Mouse (Mus musculus) A20 (cell line): ENCODE measurements around the gene Cbx4.

ENCODE experiments used
- DNase-seq: peaks from one replicate; pipeline ENCODE4 v3.0.0-alpha.2; 2011; ENCODE audit warnings: low read depth, low spot score

Cbx4 gene

GRCm38 (mm10) chr11:119043273-119043540 lies 42.8 kb downstream of the Cbx4 start:
- DNase-seq, result no peak

DNA sequence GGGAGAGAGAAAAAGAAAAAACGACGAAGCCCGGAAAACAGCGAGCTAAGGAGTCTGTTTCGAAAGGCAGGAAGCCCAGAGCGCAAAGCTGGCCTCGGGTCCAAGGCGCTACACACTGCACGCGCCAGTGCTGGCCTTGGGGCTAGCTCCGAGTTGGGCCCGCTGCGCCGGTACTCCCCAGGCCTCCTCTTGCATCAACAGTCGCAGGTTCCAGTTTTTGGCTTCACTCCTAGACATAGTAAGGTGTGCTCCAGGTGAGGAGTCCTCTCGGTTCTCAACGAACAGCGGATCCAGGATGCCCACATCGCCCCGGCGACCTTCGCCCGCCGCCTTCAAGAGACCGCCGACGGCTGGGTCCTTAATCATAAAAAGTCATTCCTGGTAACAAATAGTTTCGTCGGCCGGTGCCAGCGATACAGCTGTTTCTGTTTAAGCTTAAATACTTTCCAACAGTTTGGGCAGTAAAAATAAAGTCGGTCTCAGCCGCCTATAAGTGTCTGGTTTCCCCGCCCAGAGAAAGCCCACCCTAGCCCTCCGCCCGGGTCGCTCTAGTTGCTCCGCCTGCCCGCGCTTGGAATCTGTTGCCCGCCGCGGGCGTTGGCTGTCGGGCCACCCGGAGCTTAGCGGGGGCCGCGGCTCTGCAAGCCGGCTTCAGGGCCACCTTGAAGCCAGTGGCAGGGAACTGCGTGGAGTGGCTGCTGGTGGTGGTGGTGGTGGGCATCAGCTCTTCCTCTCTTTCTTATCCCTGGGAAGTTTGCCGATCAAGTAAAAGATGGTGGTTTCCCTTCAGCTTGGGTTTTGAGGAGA lies 43.4 kb downstream of the Cbx4 start:
- no peak for DNase-seq

DNA sequence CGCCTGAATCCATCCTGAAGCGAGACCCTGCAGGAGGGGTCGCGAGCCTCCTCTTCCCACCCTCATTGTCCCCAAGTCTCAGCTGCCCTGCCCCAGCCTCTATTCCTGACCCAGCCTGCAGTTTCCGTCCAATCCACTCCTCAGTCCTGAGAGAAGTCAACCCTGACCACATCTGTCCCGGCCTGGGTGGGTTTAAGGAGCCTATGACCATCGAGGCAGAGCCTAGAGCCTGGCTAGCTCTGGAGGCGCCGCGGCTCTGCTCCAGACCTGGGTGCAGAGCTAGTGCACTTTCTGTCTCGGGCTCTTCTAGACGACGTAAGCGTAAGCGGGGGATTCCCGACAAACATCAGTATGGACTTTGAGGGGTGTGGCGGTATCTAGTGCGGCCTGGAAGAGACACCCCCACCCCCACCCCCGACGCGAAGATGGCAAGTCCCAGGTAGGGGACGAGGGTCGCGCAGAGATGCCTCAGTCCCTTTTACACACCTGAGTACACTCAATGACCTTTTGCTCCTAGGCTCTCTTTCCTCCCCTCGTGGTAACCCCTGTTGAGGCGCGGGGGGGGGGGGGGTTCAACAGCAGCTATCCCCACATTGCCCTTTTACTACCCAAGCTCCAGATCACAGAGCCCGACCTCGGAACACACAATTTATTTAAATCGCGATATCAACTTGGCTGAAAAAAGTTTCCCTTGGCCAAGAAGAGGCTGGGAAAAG lies 44.1 kb downstream of the Cbx4 start:
- peak; percentile 73 for DNase-seq

GRCm38 (mm10) chr11:119041325-119041716 lies 44.7 kb downstream of the Cbx4 start:
- DNase-seq, result no peak

- DNase-seq, result peak; percentile 100
These were observed 45.3 kb downstream of the Cbx4 start, which contains the start of gene Cbx8 for GRCm38 (mm10) chr11:119040600-119041324. Gene Cbx8, minus strand, starts transcription at chr11:119040969.

GRCm38 (mm10) chr11:119039732-119040512 lies 46.1 kb downstream of the Cbx4 start:
- peak; percentile 59 for DNase-seq

- DNase-seq, result no peak
These were observed 47.1 kb downstream of the Cbx4 start for GRCm38 (mm10) chr11:119038744-119039484.

DNA sequence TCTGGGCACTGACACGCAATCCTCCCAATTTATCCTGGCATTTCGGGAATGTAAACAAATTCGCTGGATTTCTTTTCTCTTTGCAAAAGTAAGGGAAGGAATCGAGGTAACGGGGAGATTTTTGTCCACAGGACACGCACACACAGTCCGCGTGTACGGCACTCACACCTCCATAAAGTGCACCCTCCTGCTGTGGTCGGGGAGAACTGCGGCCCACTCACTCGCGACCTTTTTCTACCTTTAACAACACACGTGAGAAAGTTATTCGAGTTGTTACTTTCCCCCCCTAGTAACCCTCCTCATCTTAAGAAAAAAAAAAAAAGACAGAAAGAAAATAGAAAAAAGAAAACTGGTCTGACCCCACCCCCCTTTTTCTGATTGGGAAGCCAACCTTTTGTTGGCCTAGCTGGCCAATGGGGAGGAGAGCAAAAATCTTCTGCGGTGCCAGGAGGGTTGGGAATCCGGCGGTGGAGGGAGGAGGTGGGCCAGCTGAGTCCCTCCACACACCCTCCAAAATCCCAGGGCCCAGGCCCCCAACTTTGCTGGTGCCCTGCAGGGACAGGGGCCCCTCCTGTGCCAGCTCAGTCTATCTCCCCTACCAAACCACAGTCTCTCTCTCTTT lies 48.1 kb downstream of the Cbx4 start:
- DNase-seq, result no peak

DNA sequence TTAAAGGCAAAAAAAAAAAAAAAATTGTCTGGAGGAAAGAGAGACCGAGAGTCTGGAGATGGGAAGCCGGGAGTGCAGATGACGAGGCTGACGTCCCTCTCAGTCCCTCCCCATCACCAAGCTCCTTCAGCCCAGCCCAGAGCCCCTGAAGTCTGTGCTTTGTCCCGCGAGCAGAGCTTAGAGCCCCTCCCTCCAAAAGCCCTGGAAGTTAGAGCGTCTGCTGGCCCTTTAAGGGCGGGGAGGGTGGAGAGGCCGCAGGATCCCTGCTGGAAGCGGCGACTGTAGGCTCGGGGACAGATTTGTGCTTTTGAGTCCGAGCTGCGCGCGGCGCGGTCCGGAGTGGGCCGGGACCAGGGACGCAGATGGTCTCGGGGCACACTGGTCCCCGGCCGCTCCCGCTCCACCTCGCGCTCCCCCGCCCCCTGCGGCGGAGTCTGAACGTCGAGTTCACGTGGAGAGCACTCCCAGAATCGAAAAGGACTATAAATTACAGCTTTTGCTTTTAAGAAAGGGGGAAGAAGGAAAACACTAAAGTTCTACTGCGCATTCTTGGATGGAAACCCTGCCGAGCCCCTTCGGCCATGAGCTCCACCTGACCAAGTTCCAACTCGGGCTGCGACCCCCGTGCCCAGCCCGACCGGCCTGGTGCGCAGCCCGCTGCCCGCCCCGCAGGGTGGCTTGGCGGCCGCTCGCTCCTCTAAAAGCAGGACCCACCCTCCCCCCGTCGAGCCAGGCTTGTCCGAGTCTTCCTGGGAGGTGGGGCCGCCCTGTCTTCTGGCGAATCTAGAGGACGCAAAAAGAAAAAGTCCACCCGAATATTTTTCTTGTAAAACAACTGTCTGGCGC lies 48.9 kb downstream of the Cbx4 start:
- no peak for DNase-seq

DNA sequence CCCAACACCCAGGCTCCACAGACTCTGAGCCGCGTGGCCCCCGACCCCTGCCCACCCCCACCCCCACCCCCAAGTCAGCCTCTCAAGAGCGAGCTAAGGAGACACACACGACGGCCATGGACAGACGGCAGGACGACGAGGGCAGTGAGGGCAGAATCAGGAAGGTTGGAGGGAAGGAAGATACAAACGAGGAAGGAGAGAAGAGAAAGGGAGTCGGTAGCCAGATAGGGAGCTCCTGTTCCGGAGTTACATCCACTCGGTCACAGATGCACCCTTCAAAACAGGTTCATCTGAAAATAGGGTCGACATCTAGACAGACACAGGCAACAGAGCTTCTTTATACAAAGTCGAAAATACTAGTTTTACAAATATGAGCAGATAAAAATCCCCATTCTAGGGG lies 49.6 kb downstream of the Cbx4 start:
- no peak for DNase-seq

DNA sequence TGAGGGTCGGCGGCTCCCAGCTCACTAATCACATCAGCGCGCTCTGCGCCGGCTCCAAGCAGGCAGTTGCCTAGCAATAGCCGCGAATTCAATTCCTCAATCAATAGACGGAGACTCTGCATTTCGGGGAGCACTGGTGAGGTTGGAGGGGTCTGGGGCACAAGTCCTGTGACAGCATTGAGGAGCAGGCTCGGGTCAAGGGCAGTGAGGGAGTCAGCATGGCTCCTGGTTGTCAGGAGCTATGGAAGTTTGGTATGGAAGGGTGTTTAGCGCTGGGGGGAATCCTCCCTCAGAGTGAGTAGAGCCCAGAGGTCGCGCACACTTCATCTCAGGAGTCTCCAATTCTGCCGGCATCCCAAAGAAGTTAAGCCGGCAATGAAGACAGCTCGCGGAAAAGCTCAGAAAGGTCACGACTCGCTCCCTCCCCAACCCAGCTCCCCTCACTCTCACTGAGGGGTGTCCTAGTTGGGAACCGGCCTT lies 50.3 kb downstream of the Cbx4 start:
- DNase-seq, result no peak

- no peak for DNase-seq
These were observed 50.8 kb downstream of the Cbx4 start for GRCm38 (mm10) chr11:119035094-119035685.

GRCm38 (mm10) chr11:119034635-119035034 lies 51.4 kb downstream of the Cbx4 start:
- DNase-seq, result no peak

- DNase-seq, result peak; percentile 90
These were observed 52.0 kb downstream of the Cbx4 start for GRCm38 (mm10) chr11:119033874-119034558.
